Mouse (Mus musculus): ENCODE measurements at regions not wholly inside any gene's neighbourhood (a gene's known extent, or its start where the extent isn't known, plus 50 kb on each side); places are given as distances from the start of the nearest gene placed in this dataset.

GRCm38 (mm10) chr9:91660089-91660488 is 294.5 kb upstream of the Zic1 start:
- Histone ChIP-seq H3K4me3 (no peak overlapping the region), H3K36me3 (ENCODE audit: control insufficient read depth, insufficient read depth) (no peaks in the 10 kb centered on the region), H3K27me3 (ENCODE audit: control insufficient read depth, insufficient read depth, insufficient read length) (no peaks in the 10 kb centered on the region), H3K79me2 (ENCODE audit: control insufficient read depth, insufficient read depth) (no peaks in the 10 kb centered on the region), H3ac (ENCODE audit: control insufficient read depth, insufficient read length) (no peak overlapping the region), H3K4me2 (ENCODE audit: low read depth) (no peak overlapping the region)
- TF ChIP-seq SRF (IDR thresholded peaks at IDR 0.05; ENCODE audit: control insufficient read depth, insufficient read length, low read depth) (no peak), MAX (IDR thresholded peaks at IDR 0.05; ENCODE audit: low read depth) (no peak), POLR2A (IDR thresholded peaks at IDR 0.05; ENCODE audit: insufficient read length, low read depth) (no peak), REST (IDR thresholded peaks at IDR 0.05; ENCODE audit: insufficient read depth, insufficient read length) (no peak), POLR2AphosphoS2 (IDR thresholded peaks at IDR 0.05; ENCODE audit: insufficient read length, low read depth) (no peak), MYOD1 (IDR thresholded peaks at IDR 0.05; ENCODE audit: control insufficient read depth in 1 of 3, insufficient read length in 2 of 3, low read depth in 2 of 3) (no peak), CEBPB (IDR thresholded peaks at IDR 0.05; ENCODE audit: insufficient read depth, poor library complexity, severe bottlenecking) (no peak)

GRCm38 (mm10) chr9:91654071-91654470 is 288.5 kb upstream of the Zic1 start:
- Histone ChIP-seq H3K4me3 (no peak overlapping the region), H3K27me3 (ENCODE audit: control insufficient read depth, insufficient read depth, insufficient read length) (no peaks in the 10 kb centered on the region), H3K36me3 (ENCODE audit: control insufficient read depth, insufficient read depth) (no peaks in the 10 kb centered on the region), H3K4me2 (ENCODE audit: low read depth) (no peak overlapping the region), H3K79me2 (ENCODE audit: control insufficient read depth, insufficient read depth) (no peaks in the 10 kb centered on the region), H3ac (ENCODE audit: control insufficient read depth, insufficient read length) (no peak overlapping the region)
- no peak for TF ChIP-seq E2F4 (IDR thresholded peaks at IDR 0.05; ENCODE audit: insufficient read depth)
- TF ChIP-seq MYOG (IDR thresholded peaks at IDR 0.05; ENCODE audit: control insufficient read depth in 1 of 3, insufficient read depth in 1 of 3, insufficient read length in 2 of 3, low read depth in 2 of 3), result no peak
- no peak for TF ChIP-seq REST (IDR thresholded peaks at IDR 0.05; ENCODE audit: insufficient read depth, insufficient read length)
- TF ChIP-seq SRF (IDR thresholded peaks at IDR 0.05; ENCODE audit: control insufficient read depth, insufficient read length, low read depth), result no peak
- TF ChIP-seq POLR2A (IDR thresholded peaks at IDR 0.05; ENCODE audit: insufficient read length, low read depth), result no peak

- Histone ChIP-seq H3ac (ENCODE audit: control insufficient read depth, insufficient read length) (no peak overlapping the region), H3K4me2 (ENCODE audit: low read depth) (no peak overlapping the region), H3K4me3 (no peak overlapping the region), H3K27me3 (ENCODE audit: control insufficient read depth, insufficient read depth, insufficient read length) (no peaks in the 10 kb centered on the region), H3K36me3 (ENCODE audit: control insufficient read depth, insufficient read depth) (no peaks in the 10 kb centered on the region), H3K79me2 (ENCODE audit: control insufficient read depth, insufficient read depth) (no peaks in the 10 kb centered on the region)
- TF ChIP-seq TCF3 (IDR thresholded peaks at IDR 0.05; ENCODE audit: insufficient read length, low read depth) (no peak), SRF (IDR thresholded peaks at IDR 0.05; ENCODE audit: control insufficient read depth, insufficient read length, low read depth) (no peak), CEBPB (IDR thresholded peaks at IDR 0.05; ENCODE audit: insufficient read depth, poor library complexity, severe bottlenecking) (no peak), MAX (IDR thresholded peaks at IDR 0.05; ENCODE audit: low read depth) (no peak), MYOD1 (IDR thresholded peaks at IDR 0.05; ENCODE audit: control insufficient read depth in 1 of 3, insufficient read length in 2 of 3, low read depth in 2 of 3) (no peak), REST (IDR thresholded peaks at IDR 0.05; ENCODE audit: insufficient read depth, insufficient read length) (no peak), USF1 (IDR thresholded peaks at IDR 0.05; ENCODE audit: low read depth) (no peak), E2F4 (IDR thresholded peaks at IDR 0.05; ENCODE audit: insufficient read depth) (no peak), TCF12 (IDR thresholded peaks at IDR 0.05; ENCODE audit: insufficient read depth, poor library complexity, severe bottlenecking) (no peak), MYOG (IDR thresholded peaks at IDR 0.05; ENCODE audit: control insufficient read depth in 1 of 3, insufficient read depth in 1 of 3, insufficient read length in 2 of 3, low read depth in 2 of 3) (no peak), POLR2A (IDR thresholded peaks at IDR 0.05; ENCODE audit: insufficient read length, low read depth) (no peak), POLR2AphosphoS2 (IDR thresholded peaks at IDR 0.05; ENCODE audit: insufficient read length, low read depth) (no peak)
Observed at GRCm38 (mm10) chr9:91652384-91653100, 286.9 kb upstream of the Zic1 start.

GRCm38 (mm10) chr9:91610401-91610800 is 244.8 kb upstream of the Zic1 start:
- Histone ChIP-seq H3K79me2 (ENCODE audit: control insufficient read depth, insufficient read depth) (no peaks in the 10 kb centered on the region), H3ac (ENCODE audit: control insufficient read depth, insufficient read length) (no peak overlapping the region), H3K4me2 (ENCODE audit: low read depth) (no peak overlapping the region), H3K4me3 (no peak overlapping the region), H3K27me3 (ENCODE audit: control insufficient read depth, insufficient read depth, insufficient read length) (no peaks in the 10 kb centered on the region), H3K36me3 (ENCODE audit: control insufficient read depth, insufficient read depth) (no peaks in the 10 kb centered on the region)
- no peak for TF ChIP-seq TCF3 (IDR thresholded peaks at IDR 0.05; ENCODE audit: insufficient read length, low read depth)
- TF ChIP-seq POLR2A (IDR thresholded peaks at IDR 0.05; ENCODE audit: insufficient read length, low read depth), result no peak
- TF ChIP-seq SRF (IDR thresholded peaks at IDR 0.05; ENCODE audit: control insufficient read depth, insufficient read length, low read depth), result no peak
- TF ChIP-seq CEBPB (IDR thresholded peaks at IDR 0.05; ENCODE audit: insufficient read depth, poor library complexity, severe bottlenecking), result no peak
- TF ChIP-seq MAX (IDR thresholded peaks at IDR 0.05; ENCODE audit: low read depth), result no peak
- TF ChIP-seq POLR2AphosphoS2 (IDR thresholded peaks at IDR 0.05; ENCODE audit: insufficient read length, low read depth), result no peak
- TF ChIP-seq TCF12 (IDR thresholded peaks at IDR 0.05; ENCODE audit: insufficient read depth, poor library complexity, severe bottlenecking), result no peak
- TF ChIP-seq USF1 (IDR thresholded peaks at IDR 0.05; ENCODE audit: low read depth), result no peak
- no peak for TF ChIP-seq E2F4 (IDR thresholded peaks at IDR 0.05; ENCODE audit: insufficient read depth)
- TF ChIP-seq MYOG (IDR thresholded peaks at IDR 0.05; ENCODE audit: control insufficient read depth in 1 of 3, insufficient read depth in 1 of 3, insufficient read length in 2 of 3, low read depth in 2 of 3), result no peak
- TF ChIP-seq REST (IDR thresholded peaks at IDR 0.05; ENCODE audit: insufficient read depth, insufficient read length), result no peak
- TF ChIP-seq MYOD1 (IDR thresholded peaks at IDR 0.05; ENCODE audit: control insufficient read depth in 1 of 3, insufficient read length in 2 of 3, low read depth in 2 of 3), result no peak
